Mouse (Mus musculus): Measurements from ENCODE around the gene 1600014C23Rik.

DNA sequence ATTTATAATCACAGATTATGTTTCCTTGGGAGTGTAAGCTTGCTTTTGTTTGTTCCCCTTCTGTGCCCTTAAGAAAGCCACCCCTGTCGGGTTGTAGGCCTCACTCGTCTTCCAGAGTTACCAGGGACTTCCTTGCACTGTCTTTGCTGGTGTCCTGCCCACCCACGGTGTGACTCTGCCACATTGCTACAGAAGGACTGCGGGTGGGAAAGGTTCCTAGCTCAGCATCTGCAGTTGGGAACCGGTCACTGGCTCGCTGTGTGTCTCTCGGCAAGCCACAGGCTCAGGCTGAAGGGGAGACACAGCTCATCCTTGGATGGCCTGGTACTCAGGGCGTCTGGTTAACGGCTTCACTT is 32.4 kb downstream of the 1600014C23Rik start:
- TF ChIP-seq NANOG (IDR thresholded peaks at IDR 0.05; ENCODE audit: borderline replicate concordance, low read length) (no peak), CTCF (conservative IDR thresholded peaks at IDR 0.05; ENCODE audit: low read length) (no peak), POU5F1 (IDR thresholded peaks at IDR 0.05; ENCODE audit: borderline replicate concordance, low read length) (no peak)

Data from E14TG2a.4 (cell line).